In genomic region chr10:11361985-11362692, GRCm38 (mm10) we compare ENCODE assay signal across 8 mouse cellular contexts. TPM values are rescaled to one million over a fixed set of nuclear protein-coding genes. Genes with fewer than 3 reads are reported as not detected.
DNase-seq lines count a peak whose midpoint lies in the region; ATAC-seq and TF ChIP-seq lines count a peak whose summit lies in the region.

No protein-coding gene starts in this region.

- no peaks in the 10 kb centered on the region for H3K4me1 ChIP-seq in heart, embryonic 11.5 days (ENCODE audit: control insufficient read depth, insufficient read depth, low read length)
- no peaks in the 10 kb centered on the region for H3K4me1 ChIP-seq in lung, adult 2 months (ENCODE audit: control insufficient read depth, insufficient read depth, low read length)

- H3K9me3 ChIP-seq in heart, embryonic 11.5 days (replicated peaks; ENCODE audit: control insufficient read depth, low read length) = no peaks in the 10 kb centered on the region

- peak; percentile 23; the same call in 1 of the 2 replicates for TF ChIP-seq CTCF in lung, adult 2 months (IDR thresholded peaks at IDR 0.05; ENCODE audit: insufficient read depth, low read length)

- DNase-seq in heart, adult 8-10 months (ENCODE audit: low spot score) = peak; percentile 53
- peak; percentile 11 for DNase-seq in thymus, postnatal 0 days (ENCODE audit: low spot score)
- DNase-seq in thymus, postnatal 25 days = no peak
- peak; percentile 41 for DNase-seq in embryo, embryonic 9.5 days (ENCODE audit: extremely low spot score)
- DNase-seq in lung, adult 2 months = no peak
- DNase-seq in spleen, postnatal 14 days (ENCODE audit: low spot score in 2 of 2) = no peak
- no peak for DNase-seq in right cerebral cortex, postnatal 36 days (ENCODE audit: low spot score in 2 of 2)

- no peaks in the 10 kb centered on the region for H3K27me3 ChIP-seq in heart, embryonic 11.5 days (ENCODE audit: control insufficient read depth, insufficient read depth, low read length)

- no peak for ATAC-seq in heart, embryonic 11.5 days (replicated peaks; ENCODE audit: insufficient number of reproducible peaks, low FRiP score, low TSS enrichment)

- WGBS in heart, embryonic 11.5 days (ENCODE audit: insufficient replicate concordance) = 56% methylated on average over 5 of the region's 5 CpGs
- WGBS in lung, adult 2 months = 62% methylated on average over 5 of the region's 5 CpGs

- H3K27ac ChIP-seq in heart, embryonic 11.5 days (ENCODE audit: low read depth, low read length) = no peak overlapping the region

- H3K36me3 ChIP-seq in heart, embryonic 11.5 days (ENCODE audit: control insufficient read depth, insufficient read depth, low read length) = no peaks in the 10 kb centered on the region

- no peak for TF ChIP-seq POLR2A in lung, adult 2 months (IDR thresholded peaks at IDR 0.05; ENCODE audit: borderline replicate concordance, extremely low read depth, low read depth, low read length)

- H3K9ac ChIP-seq in heart, embryonic 11.5 days (ENCODE audit: low read depth, low read length) = no peak overlapping the region

- H3K4me3 ChIP-seq in heart, embryonic 11.5 days (ENCODE audit: low read depth, low read length) = no peak overlapping the region
- no peak overlapping the region for H3K4me3 ChIP-seq in lung, adult 2 months (replicated peaks; ENCODE audit: extremely low read depth, low read depth, low read length)

- no peak overlapping the region for H3K4me2 ChIP-seq in heart, embryonic 11.5 days

RNA-seq across cellular contexts. Expression of gene Epm2a, which starts 18.9 kb away (rescaled TPM):
- 10 to 100 TPM; 36.9 to 42.7 (median 41.1) TPM for total RNA-seq in heart, adult 8-10 months (2022)
- 0.43 and 0.65 TPM in 2 replicates for polyA plus RNA-seq in heart, embryonic 11.5 days (2014; fragmentation: Nextera tagmentation; extraction: Ambion mirVana)
- polyA plus RNA-seq in thymus, postnatal 0 days (2015; fragmentation: Nextera tagmentation; extraction: Ambion mirVana) = 0.10 and 0.29 TPM in 2 replicates
- 9.1 and 10.0 TPM in 2 replicates for polyA plus RNA-seq in lung, adult 2 months (2012; rRNA removed)

Comparison
In these comparisons a context has a peak if more than half of its experiments do, and no peak if none do; other contexts are left out.
1. DNase-seq: peak in heart, adult 8-10 months (single experiment), thymus, postnatal 0 days (single experiment) and embryo, embryonic 9.5 days (single experiment); none in thymus, postnatal 25 days (single experiment), lung, adult 2 months (single experiment), spleen, postnatal 14 days (0 of 2) and right cerebral cortex, postnatal 36 days (0 of 2).